Mouse (Mus musculus): ENCODE measurements around the gene Tbc1d10c.

DNA sequence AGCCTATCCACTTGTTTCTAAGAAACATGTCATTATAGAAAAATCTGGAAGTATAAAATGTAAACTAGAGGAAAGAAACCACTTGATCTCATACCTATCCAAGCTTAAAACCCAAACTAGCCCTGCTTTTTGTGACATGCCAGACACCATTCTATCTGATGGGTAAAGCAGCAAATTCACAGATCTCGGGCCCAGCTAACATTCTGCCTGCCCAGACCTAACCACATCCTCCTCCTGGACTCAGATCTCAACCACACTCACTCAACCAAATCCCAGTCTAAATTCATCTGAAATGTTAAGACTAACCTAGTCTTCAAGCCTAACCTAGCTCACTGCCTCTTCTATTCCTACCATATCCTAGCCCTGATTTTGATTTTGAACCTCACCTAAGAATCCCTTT lies 27.7 kb upstream of the Tbc1d10c start:
- TF ChIP-seq CTCF (conservative IDR thresholded peaks at IDR 0.05; ENCODE audit: low read length) (no peak), NANOG (IDR thresholded peaks at IDR 0.05; ENCODE audit: borderline replicate concordance, low read length) (no peak), POU5F1 (IDR thresholded peaks at IDR 0.05; ENCODE audit: borderline replicate concordance, low read length) (no peak)
